Mouse (Mus musculus) limb, embryonic 10.5 days (tissue): Measurements from ENCODE around the gene Pygo2. TPM values are rescaled to one million over a fixed set of nuclear protein-coding genes. Genes with fewer than 3 reads are reported as not detected.

Source experiments
- DNase-seq: peaks from one replicate; pipeline ENCODE4 v3.0.0-alpha.2; 2017; ENCODE audit warnings: low spot score
- H3K27ac ChIP-seq: fragments of 300-500 bp; sonication (generic); 2 replicates; pipeline ENCODE4 v1.5.1; 2016; ENCODE audit warnings: mild to moderate bottlenecking
- H3K27me3 ChIP-seq: fragments of 300-500 bp; sonication (generic); 2 replicates; pipeline ENCODE4 v1.6.1; 2016; ENCODE audit warnings: low read depth, mild to moderate bottlenecking; ENCODE audit not compliant: poor library complexity, severe bottlenecking
- H3K36me3 ChIP-seq: fragments of 300-500 bp; sonication (generic); 2 replicates; pipeline ENCODE4 v1.6.1; 2016; ENCODE audit warnings: mild to moderate bottlenecking, moderate library complexity
- H3K4me1 ChIP-seq: fragments of 300-500 bp; sonication (generic); 2 replicates; pipeline ENCODE4 v1.6.1; 2016
- H3K4me3 ChIP-seq: fragments of 300-500 bp; sonication (generic); 2 replicates; pipeline ENCODE4 v1.5.1; 2016; ENCODE audit warnings: mild to moderate bottlenecking, moderate library complexity
- H3K9me3 ChIP-seq: fragments of 300-500 bp; sonication (generic); replicated peaks from 2 replicates; pipeline ENCODE4 v1.6.1; 2016; ENCODE audit warnings: mild to moderate bottlenecking
- WGBS: fragments of 180-500 bp; shearing (Covaris S2); methylation state at CpG from one replicate; pipeline ENCODE4 v1.1.7; 2016; 5-methylcytosine and 5-hydroxymethylcytosine counted together
- polyA plus RNA-seq: library from polyadenylated mRNA; unstranded; fragments of >200 nt; fragmentation: Nextera tagmentation; extraction: Ambion mirVana; gene quantifications from 2 replicates; pipeline ENCODE4 v1.2.1, GENCODE M21; 2016

The Pygo2 gene
- polyA plus RNA-seq, 1 experiment from 2014 or later, result 53.5 TPM

- peaks cover 60% of the 10 kb centered on the region for H3K4me1 ChIP-seq
- H3K27ac ChIP-seq, result peak overlapping the region; percentile 88
- no peaks in the 10 kb centered on the region for H3K9me3 ChIP-seq
- WGBS, result under 1% methylated on average over 44 of the region's 44 CpGs
- peak overlapping the region; percentile 59 for H3K4me3 ChIP-seq
- H3K27me3 ChIP-seq, result peaks cover 22% of the 10 kb centered on the region
- DNase-seq, result peak; percentile 84
- H3K36me3 ChIP-seq, result no peaks in the 10 kb centered on the region
Measured at GRCm38 (mm10) chr3:89395806-89396653, 34.0 kb upstream of the Pygo2 start.

GRCm38 (mm10) chr3:89396654-89397005, 33.4 kb upstream of the Pygo2 start:
- peaks cover 54% of the 10 kb centered on the region for H3K4me1 ChIP-seq
- DNase-seq, result no peak

GRCm38 (mm10) chr3:89401329-89401728, 28.7 kb upstream of the Pygo2 start:
- Histone ChIP-seq H3K9me3 (no peaks in the 10 kb centered on the region), H3K27ac (no peak overlapping the region), H3K4me1 (peaks cover 7% of the 10 kb centered on the region), H3K27me3 (no peaks in the 10 kb centered on the region), H3K36me3 (peaks cover 34% of the 10 kb centered on the region), H3K4me3 (no peak overlapping the region)
- DNase-seq, result no peak
- 88% methylated on average over 7 of the region's 7 CpGs for WGBS

More at GRCm38 (mm10) chr3:89396654-89397005, 33.4 kb upstream of the Pygo2 start:
- Histone ChIP-seq H3K27me3 (peaks cover 16% of the 10 kb centered on the region), H3K4me3 (peak overlapping the region; percentile 59), H3K27ac (peak overlapping the region; percentile 88; the same call in 1 of the 2 replicates), H3K36me3 (no peaks in the 10 kb centered on the region), H3K9me3 (no peaks in the 10 kb centered on the region)
- 2% methylated on average over 4 of the region's 4 CpGs for WGBS

- WGBS, result 85% methylated on average over 5 of the region's 5 CpGs
- no peaks in the 10 kb centered on the region for H3K27me3 ChIP-seq
- H3K36me3 ChIP-seq, result peaks cover 40% of the 10 kb centered on the region
- no peak within 1 kb of the TSS for H3K4me3 ChIP-seq
- no peaks in the 10 kb centered on the region for H3K9me3 ChIP-seq
- H3K4me1 ChIP-seq, result no peaks in the 10 kb centered on the region; the same call in 1 of the 2 replicates
- DNase-seq, result no peak
- no peak within 1 kb of the TSS for H3K27ac ChIP-seq
Measured at GRCm38 (mm10) chr3:89402693-89403092, 27.3 kb upstream of the Pygo2 start, which contains the start of gene Lenep. Gene Lenep, minus strand, starts transcription at chr3:89402793.

GRCm38 (mm10) chr3:89406887-89407286, 23.1 kb upstream of the Pygo2 start:
- Histone ChIP-seq H3K27me3 (no peaks in the 10 kb centered on the region), H3K4me1 (peaks cover 8% of the 10 kb centered on the region), H3K9me3 (no peaks in the 10 kb centered on the region), H3K27ac (no peak overlapping the region), H3K4me3 (no peak overlapping the region), H3K36me3 (peaks cover 48% of the 10 kb centered on the region)
- DNase-seq, result no peak
- WGBS, result 92% methylated on average over 6 of the region's 6 CpGs

GRCm38 (mm10) chr3:89408448-89408847, 21.6 kb upstream of the Pygo2 start:
- H3K4me3 ChIP-seq, result 0 out of 2 replicates have a peak overlapping the region, but pooled peaks have one; percentile 7
- no peak for DNase-seq
- H3K9me3 ChIP-seq, result no peaks in the 10 kb centered on the region
- peaks cover 42% of the 10 kb centered on the region for H3K36me3 ChIP-seq
- 53% methylated on average over 16 of the region's 16 CpGs for WGBS
- peaks cover 11% of the 10 kb centered on the region for H3K4me1 ChIP-seq
- no peaks in the 10 kb centered on the region for H3K27me3 ChIP-seq
- H3K27ac ChIP-seq, result no peak overlapping the region

GRCm38 (mm10) chr3:89409701-89410100, 20.3 kb upstream of the Pygo2 start:
- Histone ChIP-seq H3K9me3 (no peaks in the 10 kb centered on the region), H3K27me3 (no peaks in the 10 kb centered on the region), H3K27ac (no peak overlapping the region), H3K36me3 (peaks cover 45% of the 10 kb centered on the region), H3K4me1 (peaks cover 11% of the 10 kb centered on the region), H3K4me3 (no peak overlapping the region)
- DNase-seq, result no peak
- 93% methylated on average over 3 of the region's 3 CpGs for WGBS

GRCm38 (mm10) chr3:89410864-89411263, 19.1 kb upstream of the Pygo2 start:
- Histone ChIP-seq H3K4me1 (peaks cover 11% of the 10 kb centered on the region), H3K27me3 (no peaks in the 10 kb centered on the region), H3K9me3 (no peaks in the 10 kb centered on the region), H3K36me3 (peaks cover 48% of the 10 kb centered on the region), H3K4me3 (peak overlapping the region; percentile 60), H3K27ac (peak overlapping the region; percentile 67; the same call in 1 of the 2 replicates)
- WGBS, result 80% methylated on average over 10 of the region's 10 CpGs
- no peak for DNase-seq

GRCm38 (mm10) chr3:89411490-89412393, 18.3 kb upstream of the Pygo2 start, which contains the start of gene Flad1:
Gene Flad1, minus strand, starts transcription at chr3:89411870.
- peak; percentile 94 for DNase-seq
- H3K4me3 ChIP-seq, result peak within 1 kb of the TSS; percentile 60
- peaks cover 57% of the 10 kb centered on the region for H3K36me3 ChIP-seq
- H3K4me1 ChIP-seq, result peaks cover 15% of the 10 kb centered on the region
- peak within 1 kb of the TSS; percentile 67 for H3K27ac ChIP-seq
- H3K27me3 ChIP-seq, result no peaks in the 10 kb centered on the region
- WGBS, result 8% methylated on average over 28 of the region's 28 CpGs
- H3K9me3 ChIP-seq, result no peaks in the 10 kb centered on the region

GRCm38 (mm10) chr3:89416158-89416557, 13.9 kb upstream of the Pygo2 start:
- Histone ChIP-seq H3K36me3 (peaks cover 42% of the 10 kb centered on the region), H3K4me3 (peak overlapping the region; percentile 73), H3K9me3 (no peaks in the 10 kb centered on the region), H3K27me3 (no peaks in the 10 kb centered on the region), H3K4me1 (peaks cover 32% of the 10 kb centered on the region), H3K27ac (no peak overlapping the region)
- WGBS, result 97% methylated on average over 8 of the region's 8 CpGs
- DNase-seq, result no peak

GRCm38 (mm10) chr3:89417131-89417530, 12.9 kb upstream of the Pygo2 start:
- no peak for DNase-seq
- peak overlapping the region; percentile 73 for H3K4me3 ChIP-seq
- WGBS, result 36% methylated on average over 2 of the region's 2 CpGs
- H3K36me3 ChIP-seq, result peaks cover 42% of the 10 kb centered on the region
- H3K9me3 ChIP-seq, result no peaks in the 10 kb centered on the region
- H3K27me3 ChIP-seq, result no peaks in the 10 kb centered on the region
- peak overlapping the region; percentile 88 for H3K27ac ChIP-seq
- H3K4me1 ChIP-seq, result peaks cover 38% of the 10 kb centered on the region

GRCm38 (mm10) chr3:89417840-89418169, 12.2 kb upstream of the Pygo2 start:
- DNase-seq, result peak; percentile 93
- Histone ChIP-seq H3K36me3 (peaks cover 45% of the 10 kb centered on the region), H3K27me3 (no peaks in the 10 kb centered on the region), H3K4me3 (peak overlapping the region; percentile 73), H3K9me3 (no peaks in the 10 kb centered on the region), H3K27ac (peak overlapping the region; percentile 88), H3K4me1 (peaks cover 43% of the 10 kb centered on the region)
- WGBS, result 0% methylated on average over 20 of the region's 20 CpGs
